Mouse (Mus musculus) Patski (cell line): ENCODE results near the gene Nrxn1. TPM values are rescaled to one million over a fixed set of nuclear protein-coding genes. Genes with fewer than 3 reads are reported as not detected.

ENCODE experiments used
- ATAC-seq: fragments of 100-300 bp; one replicate; pipeline ENCODE4 v1.8.0; 2021
- CTCF ChIA-PET: fragments of 350-600 bp; sonication (Branson Sonifier 250); formaldehyde crosslinking; loops from one replicate; lab custom pipeline; 2022; ENCODE audit warnings: inconsistent platforms; lab: Charles Lee
- POLR2A ChIA-PET: fragments of 350-600 bp; sonication (Branson Sonifier 250); formaldehyde crosslinking; loops from one replicate; lab custom pipeline; 2022; ENCODE audit warnings: antibody characterized with exemption, inconsistent platforms; lab: Charles Lee
- DNase-seq: peaks from one replicate; pipeline ENCODE4 v3.0.0-alpha.2; 2011; ENCODE audit warnings: low read depth, low spot score
- H3K27me3 ChIP-seq: fragments of 371-371 bp; one replicate; pipeline ENCODE4 v1.5.1; 2021
- CTCF ChIP-seq: fragments of 100-300 bp; IDR thresholded peaks from one replicate; pipeline ENCODE4 v1.5.1; 2021
- in situ Hi-C: fragments of 300-500 bp; cut with MboI; formaldehyde crosslinking; loops from 3 replicates; pipeline ENCODE4 v1.11.1; 2018; ENCODE audit warnings: low pct_unique_long_range_greater_than_20kb, mixed read lengths
- polyA plus RNA-seq: library from polyadenylated mRNA; unstranded; gene quantifications from one replicate; pipeline ENCODE4 v1.2.3, GENCODE M21; 2021

The Nrxn1 gene
- polyA plus RNA-seq, 1 experiment from 2014 or later, result not detected

GRCm38 (mm10) chr17:90857225-90857624 lies 235.6 kb downstream of the Nrxn1 start:
- DNase-seq (no peak), ATAC-seq (no peak)
- POLR2A ChIA-PET, result no interaction called here
- in situ Hi-C loops, result no loop called here
- no peaks in the 10 kb centered on the region for H3K27me3 ChIP-seq
- no peak for TF ChIP-seq CTCF
- CTCF ChIA-PET, result no interaction called here

- in situ Hi-C loops, result no loop called here
- ChIA-PET CTCF (no interaction called here), POLR2A (no interaction called here)
- DNase-seq (no peak), ATAC-seq (no peak)
- H3K27me3 ChIP-seq, result no peaks in the 10 kb centered on the region
- no peak for TF ChIP-seq CTCF
Observed at GRCm38 (mm10) chr17:90843876-90844275, 249.0 kb downstream of the Nrxn1 start.

- POLR2A ChIA-PET, result no interaction called here
Observed at GRCm38 (mm10) chr17:90843072-90843611, 249.7 kb downstream of the Nrxn1 start.

GRCm38 (mm10) chr17:90837022-90837414 lies 255.9 kb downstream of the Nrxn1 start:
- no peak for DNase-seq
- CTCF ChIA-PET, result no interaction called here
- no peak for TF ChIP-seq CTCF
- H3K27me3 ChIP-seq, result no peaks in the 10 kb centered on the region
- in situ Hi-C loops, result no loop called here
- no peak for ATAC-seq
- POLR2A ChIA-PET, result no interaction called here

More at GRCm38 (mm10) chr17:90843072-90843611, 249.7 kb downstream of the Nrxn1 start:
- DNase-seq (no peak), ATAC-seq (no peak)
- in situ Hi-C loops, result no loop called here
- H3K27me3 ChIP-seq, result no peaks in the 10 kb centered on the region
- CTCF ChIA-PET, result no interaction called here
- TF ChIP-seq CTCF, result no peak

- no peak for TF ChIP-seq CTCF
- ATAC-seq (no peak), DNase-seq (no peak)
- CTCF ChIA-PET, result no interaction called here
- no peaks in the 10 kb centered on the region for H3K27me3 ChIP-seq
- in situ Hi-C loops, result no loop called here
- POLR2A ChIA-PET, result no interaction called here
Observed at GRCm38 (mm10) chr17:90836154-90837021, 256.5 kb downstream of the Nrxn1 start.

- DNase-seq (no peak), ATAC-seq (no peak)
- H3K27me3 ChIP-seq, result no peaks in the 10 kb centered on the region
- no peak for TF ChIP-seq CTCF
- CTCF ChIA-PET, result no interaction called here
- in situ Hi-C loops, result no loop called here
- POLR2A ChIA-PET, result no interaction called here
Observed at GRCm38 (mm10) chr17:90818340-90818739, 274.5 kb downstream of the Nrxn1 start.

GRCm38 (mm10) chr17:90817898-90818297 lies 275.0 kb downstream of the Nrxn1 start:
- TF ChIP-seq CTCF, result no peak
- H3K27me3 ChIP-seq, result no peaks in the 10 kb centered on the region
- ChIA-PET CTCF (no interaction called here), POLR2A (no interaction called here)
- ATAC-seq, result no peak
- in situ Hi-C loops, result no loop called here
- no peak for DNase-seq

GRCm38 (mm10) chr17:90815306-90815705 lies 277.6 kb downstream of the Nrxn1 start:
- no peak for TF ChIP-seq CTCF
- CTCF ChIA-PET, result no interaction called here

GRCm38 (mm10) chr17:90813760-90814159 lies 279.1 kb downstream of the Nrxn1 start:
- in situ Hi-C loops, result no loop called here
- DNase-seq (no peak), ATAC-seq (no peak)
- H3K27me3 ChIP-seq, result no peaks in the 10 kb centered on the region
- ChIA-PET POLR2A (no interaction called here), CTCF (no interaction called here)
- no peak for TF ChIP-seq CTCF

More at GRCm38 (mm10) chr17:90815306-90815705, 277.6 kb downstream of the Nrxn1 start:
- DNase-seq (no peak), ATAC-seq (no peak)
- in situ Hi-C loops, result no loop called here
- POLR2A ChIA-PET, result no interaction called here
- H3K27me3 ChIP-seq, result no peaks in the 10 kb centered on the region

GRCm38 (mm10) chr17:90812485-90812884 lies 280.4 kb downstream of the Nrxn1 start:
- DNase-seq, result no peak

More at GRCm38 (mm10) chr17:90812485-90812884, 280.4 kb downstream of the Nrxn1 start:
- ChIA-PET CTCF (no interaction called here), POLR2A (no interaction called here)
- in situ Hi-C loops, result no loop called here
- H3K27me3 ChIP-seq, result no peaks in the 10 kb centered on the region
- ATAC-seq, result no peak
- no peak for TF ChIP-seq CTCF
